Mouse (Mus musculus): ENCODE measurements around the gene Adgra1. TPM values are rescaled to one million over a fixed set of nuclear protein-coding genes. Genes with fewer than 3 reads are reported as not detected.
A peak's percentile ranks its signal among the peaks of the same experiment; 100 is the strongest.

Gene Adgra1
- polyA plus RNA-seq (2021), result 55.9 TPM

DNA sequence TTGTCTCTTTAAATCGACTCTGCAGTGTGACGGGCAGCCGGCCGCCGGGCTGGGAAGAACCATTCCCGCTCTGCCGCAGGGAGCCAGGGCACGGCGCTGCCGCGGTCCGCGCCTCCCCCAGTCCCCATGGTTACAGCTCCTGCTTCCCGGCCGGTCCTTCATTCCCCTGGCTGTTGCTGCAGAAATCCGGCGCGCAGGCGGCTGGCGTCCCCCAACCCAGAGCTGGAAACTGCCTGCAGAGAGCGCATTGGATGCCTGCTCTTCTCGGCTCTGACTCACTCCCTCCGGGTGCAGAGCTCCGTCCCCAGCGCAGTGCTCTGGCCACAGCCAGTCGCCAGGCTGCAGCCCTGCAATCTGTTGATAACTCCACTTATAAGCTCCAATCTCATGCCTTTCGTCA is at the start of gene Adgra1:
Gene Adgra1, plus strand, starts transcription at position 139 of the 400 bp plus-strand sequence.
- in situ Hi-C loops (cut with MboI; ENCODE audit: low pct_unique_long_range_greater_than_20kb), result loop anchor here (5.0 kb wide), 1 partner anchor 42 kb away; no protein-coding TSS in a partner anchor
- H3K27me3 ChIP-seq, result no peaks in the 10 kb centered on the region
- POLR2A ChIA-PET, result interaction anchor here (1.2 to 2.5 kb wide), 5 partner anchors 9 to 130 kb away, joined by 3 to 14 read pairs (median 4); no protein-coding TSS in a partner anchor
- CTCF ChIA-PET, result interaction anchor here (2.7 kb wide), 1 partner anchor 10 kb away, joined by 11 read pairs; no protein-coding TSS in a partner anchor
- no peak for TF ChIP-seq CTCF (IDR thresholded peaks at IDR 0.05)
- peak; percentile 60 for DNase-seq (ENCODE audit: low read depth, low spot score)
- ATAC-seq, result peak; percentile 88

GRCm38 (mm10) chr7:139787382-139787781 is 46.6 kb upstream of the Adgra1 start:
- in situ Hi-C loops (cut with MboI; ENCODE audit: low pct_unique_long_range_greater_than_20kb), result no loop called here
- POLR2A ChIA-PET, result no interaction called here
- H3K27me3 ChIP-seq, result no peaks in the 10 kb centered on the region
- TF ChIP-seq CTCF (IDR thresholded peaks at IDR 0.05), result no peak
- DNase-seq (ENCODE audit: low read depth, low spot score) (no peak), ATAC-seq (peak; percentile 66)
- CTCF ChIA-PET, result no interaction called here

DNA sequence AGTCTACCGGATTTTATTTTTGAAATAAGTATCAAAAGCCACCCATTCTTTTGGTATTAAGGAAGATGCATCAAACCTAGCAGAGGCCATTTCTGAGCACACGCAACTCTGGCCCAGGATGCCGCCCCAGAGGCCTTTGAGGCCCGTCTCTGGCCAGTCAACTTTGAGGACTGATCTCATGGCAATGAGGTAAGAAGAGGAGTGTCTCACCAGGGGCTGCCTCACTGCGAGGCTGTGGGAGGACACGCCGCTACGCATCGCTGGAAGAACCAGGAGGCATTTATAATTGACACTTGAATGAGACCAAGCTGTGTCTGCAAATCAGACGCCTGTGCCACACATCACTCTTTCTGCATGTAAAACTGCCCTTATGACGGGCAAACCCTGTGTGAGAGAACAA is 45.0 kb upstream of the Adgra1 start:
- ChIA-PET POLR2A (no interaction called here), CTCF (no interaction called here)
- TF ChIP-seq CTCF (IDR thresholded peaks at IDR 0.05), result no peak
- no peaks in the 10 kb centered on the region for H3K27me3 ChIP-seq
- in situ Hi-C loops (cut with MboI; ENCODE audit: low pct_unique_long_range_greater_than_20kb), result no loop called here
- ATAC-seq (no peak), DNase-seq (ENCODE audit: low read depth, low spot score) (no peak)

- H3K27me3 ChIP-seq, result no peaks in the 10 kb centered on the region
- CTCF ChIA-PET, result interaction anchor here (2.0 kb wide), 1 partner anchor 86 kb away, joined by 6 read pairs; no protein-coding TSS in a partner anchor
- DNase-seq (ENCODE audit: low read depth, low spot score), result no peak
- ATAC-seq, result peak; percentile 9
- in situ Hi-C loops (cut with MboI; ENCODE audit: low pct_unique_long_range_greater_than_20kb), result loop anchor here (5.0 kb wide), 1 partner anchor 43 kb away; the partner anchor contains the start of gene Adgra1
- no peak for TF ChIP-seq CTCF (IDR thresholded peaks at IDR 0.05)
- POLR2A ChIA-PET, result interaction anchor here (1.4 kb wide), 1 partner anchor 45 kb away, joined by 3 read pairs; the partner anchor contains the start of gene Adgra1
These were observed 44.3 kb upstream of the Adgra1 start for GRCm38 (mm10) chr7:139789718-139790117.

GRCm38 (mm10) chr7:139791601-139792000 is 42.4 kb upstream of the Adgra1 start:
- H3K27me3 ChIP-seq, result no peaks in the 10 kb centered on the region
- ChIA-PET CTCF (interaction anchor here (0.9 to 1.9 kb wide), 2 partner anchors 9 to 54 kb away, joined by 3 to 5 read pairs; no protein-coding TSS in a partner anchor), POLR2A (interaction anchor here (0.5 kb wide), 1 partner anchor 10 kb away, joined by 4 read pairs; no protein-coding TSS in a partner anchor)
- DNase-seq (ENCODE audit: low read depth, low spot score), result no peak
- no peak for ATAC-seq
- in situ Hi-C loops (cut with MboI; ENCODE audit: low pct_unique_long_range_greater_than_20kb), result loop anchor here (5.0 kb wide), 1 partner anchor 41 kb away; the partner anchor contains the start of gene Adgra1
- TF ChIP-seq CTCF (IDR thresholded peaks at IDR 0.05), result no peak

- ChIA-PET CTCF (no interaction called here), POLR2A (no interaction called here)
- H3K27me3 ChIP-seq, result no peaks in the 10 kb centered on the region
- ATAC-seq (no peak), DNase-seq (ENCODE audit: low read depth, low spot score) (no peak)
- no peak for TF ChIP-seq CTCF (IDR thresholded peaks at IDR 0.05)
- in situ Hi-C loops (cut with MboI; ENCODE audit: low pct_unique_long_range_greater_than_20kb), result no loop called here
These were observed 38.9 kb upstream of the Adgra1 start for GRCm38 (mm10) chr7:139795004-139795605.

DNA sequence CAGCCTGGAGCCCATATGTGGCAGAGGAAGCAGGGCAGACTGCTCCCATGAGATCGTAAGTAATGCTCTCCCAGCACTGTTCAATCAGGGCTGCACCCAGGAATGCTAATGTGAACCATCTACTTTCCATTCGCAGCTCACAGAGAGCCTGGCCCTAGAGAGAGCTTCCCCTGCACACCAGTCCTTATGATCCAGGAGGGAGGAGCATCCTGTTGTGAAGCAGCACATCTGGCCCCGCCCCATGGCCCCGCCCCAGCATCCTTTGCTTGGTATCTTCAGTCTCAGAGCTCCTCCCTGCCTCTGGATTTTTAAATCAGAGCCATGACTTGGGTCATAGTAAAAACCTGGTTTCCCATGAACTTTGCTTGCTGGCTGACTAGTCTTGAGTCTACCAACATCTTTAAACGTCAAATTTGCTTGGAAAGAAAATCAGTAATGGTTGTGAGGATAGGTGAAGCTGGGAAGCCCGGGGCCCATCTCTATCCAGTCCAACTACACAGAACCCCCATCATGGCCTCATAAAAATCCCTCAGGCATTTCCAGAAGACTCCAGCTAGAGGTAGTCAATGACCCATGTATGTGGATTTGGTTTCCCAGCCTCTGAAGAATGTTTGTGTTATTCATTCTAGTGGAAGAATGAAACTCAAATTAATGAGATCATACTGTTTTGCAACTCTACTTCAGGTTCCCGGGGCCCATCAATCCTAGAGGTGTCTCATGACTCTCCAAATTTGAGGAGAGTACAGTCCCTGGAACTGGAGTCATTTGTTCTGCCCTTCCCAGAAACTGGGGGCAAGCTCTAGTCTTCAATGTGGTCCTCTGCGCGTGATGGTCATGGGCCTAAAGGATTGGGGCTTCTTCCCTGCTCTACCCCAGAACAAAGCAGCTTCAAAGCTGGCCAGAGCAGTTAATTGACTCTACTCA is 36.5 kb upstream of the Adgra1 start:
- DNase-seq (ENCODE audit: low read depth, low spot score), result peak; percentile 92
- peak; percentile 91 for ATAC-seq
- H3K27me3 ChIP-seq, result no peaks in the 10 kb centered on the region
- CTCF ChIA-PET, result interaction anchor here (0.7 to 2.5 kb wide), 7 partner anchors 15 to 113 kb away, joined by 3 to 10 read pairs (median 4); no protein-coding TSS in a partner anchor
- no peak for TF ChIP-seq CTCF (IDR thresholded peaks at IDR 0.05)
- in situ Hi-C loops (cut with MboI; ENCODE audit: low pct_unique_long_range_greater_than_20kb), result no loop called here
- POLR2A ChIA-PET, result interaction anchor here (0.8 to 2.4 kb wide), 7 partner anchors 15 to 59 kb away, joined by 3 to 11 read pairs (median 3); partner anchors contain the start of gene Adgra1

DNA sequence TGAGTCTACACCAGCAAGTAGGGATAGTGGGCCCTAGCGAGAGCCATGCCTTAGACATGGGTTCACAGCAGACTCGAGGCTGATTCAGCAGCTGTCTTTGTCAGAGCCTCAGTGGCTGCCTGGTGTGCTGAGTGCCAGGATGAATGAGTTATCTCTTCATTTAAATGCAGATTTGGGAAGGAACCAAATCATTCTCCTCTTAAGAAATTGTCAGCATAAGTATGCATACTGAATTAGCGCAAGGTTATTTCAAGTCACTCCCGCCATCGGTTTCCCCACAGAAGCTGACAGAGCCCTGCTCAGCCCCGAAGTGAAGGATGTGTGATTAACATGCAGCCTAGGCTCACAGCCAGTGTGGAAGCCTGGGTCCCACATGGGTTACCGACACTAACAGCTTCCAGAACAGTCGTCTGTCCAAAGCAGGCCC is 27.8 kb upstream of the Adgra1 start:
- CTCF ChIA-PET, result no interaction called here
- TF ChIP-seq CTCF (IDR thresholded peaks at IDR 0.05), result no peak
- ATAC-seq (no peak), DNase-seq (ENCODE audit: low read depth, low spot score) (no peak)
- POLR2A ChIA-PET, result no interaction called here
- H3K27me3 ChIP-seq, result no peaks in the 10 kb centered on the region
- in situ Hi-C loops (cut with MboI; ENCODE audit: low pct_unique_long_range_greater_than_20kb), result no loop called here

- no peak for TF ChIP-seq CTCF (IDR thresholded peaks at IDR 0.05)
- no peaks in the 10 kb centered on the region for H3K27me3 ChIP-seq
- no peak for DNase-seq (ENCODE audit: low read depth, low spot score)
- CTCF ChIA-PET, result interaction anchor here (1.1 to 1.3 kb wide), 2 partner anchors 11 to 126 kb away, joined by 3 read pairs; no protein-coding TSS in a partner anchor
- POLR2A ChIA-PET, result no interaction called here
- ATAC-seq, result no peak
- in situ Hi-C loops (cut with MboI; ENCODE audit: low pct_unique_long_range_greater_than_20kb), result no loop called here
These were observed 23.9 kb upstream of the Adgra1 start for GRCm38 (mm10) chr7:139810036-139810435.

- DNase-seq (ENCODE audit: low read depth, low spot score) (no peak), ATAC-seq (no peak)
- no peaks in the 10 kb centered on the region for H3K27me3 ChIP-seq
- no peak for TF ChIP-seq CTCF (IDR thresholded peaks at IDR 0.05)
- POLR2A ChIA-PET, result interaction anchor here (0.5 to 0.8 kb wide), 2 partner anchors 13 to 65 kb away, joined by 3 read pairs; no protein-coding TSS in a partner anchor
- CTCF ChIA-PET, result no interaction called here
- in situ Hi-C loops (cut with MboI; ENCODE audit: low pct_unique_long_range_greater_than_20kb), result no loop called here
These were observed 22.3 kb upstream of the Adgra1 start for GRCm38 (mm10) chr7:139811706-139812105.

All from Patski (cell line).